Mouse (Mus musculus): ENCODE measurements around the gene Agtrap.

GRCm38 (mm10) chr4:148071508-148071907, 16.3 kb downstream of the Agtrap start:
- TF ChIP-seq CTCF (IDR thresholded peaks at IDR 0.05; ENCODE audit: low read depth, low read length) (no peak), POLR2A (IDR thresholded peaks at IDR 0.05; ENCODE audit: borderline replicate concordance, low read depth, low read length) (no peak)
